Mouse (Mus musculus) hindbrain, postnatal 0 days (tissue): ENCODE data around the gene Amz1. TPM values are rescaled to one million over a fixed set of nuclear protein-coding genes. Genes with fewer than 3 reads are reported as not detected.

Experiments used
- ATAC-seq: fragments of 200-750 bp; cut with Nextera tagmentation; 2 replicates; pipeline ENCODE4 v1.8.0; 2017; ENCODE audit warnings: mild to moderate bottlenecking, moderate TSS enrichment, moderate library complexity
- DNase-seq: peaks from one replicate; pipeline ENCODE4 v3.0.0-alpha.2; 2015; ENCODE audit warnings: low spot score
- H3K27ac ChIP-seq: fragments of 300-500 bp; sonication (generic); 2 replicates; pipeline ENCODE4 v1.5.1; 2014; ENCODE audit warnings: mild to moderate bottlenecking
- H3K27me3 ChIP-seq: fragments of 300-500 bp; sonication (generic); 2 replicates; pipeline ENCODE4 v1.6.1; 2014; ENCODE audit warnings: low read length, mixed read lengths; ENCODE audit not compliant: insufficient read depth
- H3K36me3 ChIP-seq: fragments of 300-500 bp; sonication (generic); 2 replicates; pipeline ENCODE4 v1.6.1; 2014; ENCODE audit warnings: low read length, mixed read lengths; ENCODE audit not compliant: insufficient read depth
- H3K4me1 ChIP-seq: fragments of 300-500 bp; sonication (generic); 2 replicates; pipeline ENCODE4 v1.6.1; 2014; ENCODE audit warnings: antibody characterized with exemption, low read length, mixed read lengths; ENCODE audit not compliant: insufficient read depth
- H3K4me2 ChIP-seq: fragments of 300-500 bp; sonication (generic); 2 replicates; pipeline ENCODE4 v1.6.1; 2014; ENCODE audit warnings: low read depth, mild to moderate bottlenecking, low read length, moderate library complexity, mixed read lengths
- H3K4me3 ChIP-seq: fragments of 300-500 bp; sonication (generic); 2 replicates; pipeline ENCODE4 v1.5.1; 2014; ENCODE audit warnings: low read length
- H3K9ac ChIP-seq: fragments of 300-500 bp; sonication (generic); replicated peaks from 2 replicates; pipeline ENCODE4 v1.6.1; 2014; ENCODE audit warnings: mild to moderate bottlenecking, low read length, moderate library complexity, mixed read lengths
- H3K9me3 ChIP-seq: fragments of 300-500 bp; sonication (generic); 2 replicates; pipeline ENCODE4 v1.6.1; 2016; ENCODE audit warnings: low read length, mixed read lengths
- CTCF ChIP-seq: IDR thresholded peaks from 2 replicates; pipeline ENCODE4 v1.5.1; 2016; ENCODE audit warnings: antibody characterized with exemption, control low read depth, low read depth
- WGBS: fragments of 180-500 bp; shearing (Covaris S2); extraction: QIAGEN DNeasy Blood & Tissue Kit; methylation state at CpG from one replicate; pipeline ENCODE4 v1.1.7; 2014; 5-methylcytosine and 5-hydroxymethylcytosine counted together
- polyA plus RNA-seq: library from polyadenylated mRNA; unstranded; fragments of >200 nt; fragmentation: Nextera tagmentation; extraction: Ambion mirVana; gene quantifications from 2 replicates; pipeline ENCODE4 v1.2.1, GENCODE M21; 2015
- total RNA-seq: library from RNA; depleted of rRNA; stranded (reverse); fragments of >200 nt; gene quantifications from 2 replicates; pipeline ENCODE4 v1.2.3, GENCODE M21; 2014

Amz1 gene
- total and polyA plus RNA-seq, 2 experiments from 2014 or later: 9.4 to 12.6 TPM

DNA sequence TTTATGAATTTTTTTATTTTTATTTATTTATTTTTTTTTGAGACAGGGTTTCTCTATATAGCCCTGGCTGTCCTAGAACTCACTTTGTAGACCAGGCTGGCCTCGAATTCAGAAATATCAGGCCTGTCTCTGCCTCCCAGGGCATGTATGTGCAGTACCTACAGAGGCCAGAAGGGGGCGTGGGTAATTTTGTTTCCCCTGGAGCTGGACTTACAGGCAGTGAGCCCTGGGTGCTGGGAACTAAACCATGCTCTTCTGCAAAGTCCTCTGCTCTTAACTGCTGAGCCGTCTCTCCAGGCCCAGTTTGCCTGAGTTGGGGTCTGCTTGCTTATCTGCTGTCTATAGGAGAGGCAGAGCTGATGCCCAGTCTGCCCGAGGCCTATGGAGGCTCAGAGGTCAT, 8.3 kb downstream of the Amz1 start:
- Histone ChIP-seq H3K27me3 (peaks cover 8% of the 10 kb centered on the region; the same call in 1 of the 2 replicates), H3K4me3 (no peak overlapping the region), H3K27ac (no peak overlapping the region), H3K36me3 (no peaks in the 10 kb centered on the region), H3K4me2 (no peak overlapping the region), H3K9ac (no peak overlapping the region), H3K4me1 (0 out of 2 replicates have a peak, but pooled peaks cover 2% of the 10 kb centered on the region), H3K9me3 (no peaks in the 10 kb centered on the region)
- TF ChIP-seq CTCF: peak; percentile 48
- WGBS: 73% methylated on average over 4 of the region's 4 CpGs
- DNase-seq (no peak), ATAC-seq (no peak)

DNA sequence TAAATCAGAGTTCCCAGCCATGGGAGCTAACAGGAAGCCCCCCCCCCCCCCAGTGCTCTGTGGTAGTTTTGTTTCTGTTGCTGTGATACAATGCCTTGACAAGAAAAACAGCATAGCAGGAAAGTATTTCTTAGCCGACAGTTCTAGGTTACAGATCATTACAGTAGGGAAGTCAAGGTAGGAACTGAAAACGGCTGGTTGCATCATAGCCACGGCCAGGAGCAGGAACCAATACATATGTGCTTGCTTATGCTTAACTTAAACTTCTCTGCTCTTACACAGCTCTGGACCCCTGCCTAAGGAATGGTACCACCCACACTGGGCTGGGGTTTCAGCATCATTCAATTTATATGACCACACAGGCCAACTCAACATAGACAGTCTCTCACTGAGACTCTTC, 9.4 kb downstream of the Amz1 start:
- no peak overlapping the region for H3K4me2 ChIP-seq
- H3K4me1 ChIP-seq: 0 out of 2 replicates have a peak, but pooled peaks cover 2% of the 10 kb centered on the region
- no peaks in the 10 kb centered on the region for H3K36me3 ChIP-seq
- no peak overlapping the region for H3K9ac ChIP-seq
- H3K4me3 ChIP-seq: no peak overlapping the region
- WGBS: 70% methylated on average over 3 of the region's 3 CpGs
- DNase-seq (no peak), ATAC-seq (no peak)
- H3K27ac ChIP-seq: no peak overlapping the region
- peaks cover 8% of the 10 kb centered on the region; the same call in 1 of the 2 replicates for H3K27me3 ChIP-seq
- no peak for TF ChIP-seq CTCF
- no peaks in the 10 kb centered on the region for H3K9me3 ChIP-seq

DNA sequence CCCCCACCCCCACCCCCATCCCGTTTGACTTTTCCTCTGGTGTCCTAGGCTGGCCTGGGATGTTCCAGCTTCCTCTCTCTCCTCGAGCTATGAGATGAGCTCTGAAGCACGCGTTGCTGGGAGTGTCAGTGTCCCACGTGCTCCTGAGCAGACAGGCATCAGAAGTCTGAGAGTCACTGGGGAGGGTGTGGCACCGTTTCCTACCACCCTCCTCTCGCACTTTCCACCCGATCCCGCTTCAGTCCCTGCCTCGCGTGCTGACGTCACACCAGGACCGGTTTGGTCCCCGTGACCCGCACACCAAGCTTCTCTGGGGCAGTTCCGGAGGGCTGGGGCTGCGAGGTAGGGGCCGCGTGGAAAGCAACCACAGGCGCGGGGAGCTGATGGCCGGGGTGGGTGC, 11.4 kb downstream of the Amz1 start:
- no peak for TF ChIP-seq CTCF
- ATAC-seq (peak; percentile 62; the same call in 1 of the 2 replicates), DNase-seq (no peak)
- Histone ChIP-seq H3K9ac (peak overlapping the region; percentile 24; the same call in 1 of the 2 replicates), H3K4me1 (0 out of 2 replicates have a peak, but pooled peaks cover 2% of the 10 kb centered on the region), H3K4me3 (peak overlapping the region; percentile 33), H3K27me3 (peaks cover 8% of the 10 kb centered on the region; the same call in 1 of the 2 replicates), H3K27ac (no peak overlapping the region), H3K9me3 (no peaks in the 10 kb centered on the region), H3K4me2 (peak overlapping the region; percentile 60), H3K36me3 (no peaks in the 10 kb centered on the region)
- under 1% methylated on average over 22 of the region's 22 CpGs for WGBS

GRCm38 (mm10) chr5:140736166-140736565, 12.2 kb downstream of the Amz1 start:
- Histone ChIP-seq H3K27me3 (peaks cover 8% of the 10 kb centered on the region; the same call in 1 of the 2 replicates), H3K9ac (no peak overlapping the region), H3K4me2 (peak overlapping the region; percentile 60; the same call in 1 of the 2 replicates), H3K4me1 (0 out of 2 replicates have a peak, but pooled peaks cover 2% of the 10 kb centered on the region), H3K4me3 (peak overlapping the region; percentile 33; the same call in 1 of the 2 replicates), H3K27ac (no peak overlapping the region), H3K36me3 (no peaks in the 10 kb centered on the region), H3K9me3 (no peaks in the 10 kb centered on the region)
- no peak for TF ChIP-seq CTCF
- ATAC-seq (no peak), DNase-seq (no peak)
- whole genome bisulfite sequencing: 24% methylated on average over 13 of the region's 13 CpGs

DNA sequence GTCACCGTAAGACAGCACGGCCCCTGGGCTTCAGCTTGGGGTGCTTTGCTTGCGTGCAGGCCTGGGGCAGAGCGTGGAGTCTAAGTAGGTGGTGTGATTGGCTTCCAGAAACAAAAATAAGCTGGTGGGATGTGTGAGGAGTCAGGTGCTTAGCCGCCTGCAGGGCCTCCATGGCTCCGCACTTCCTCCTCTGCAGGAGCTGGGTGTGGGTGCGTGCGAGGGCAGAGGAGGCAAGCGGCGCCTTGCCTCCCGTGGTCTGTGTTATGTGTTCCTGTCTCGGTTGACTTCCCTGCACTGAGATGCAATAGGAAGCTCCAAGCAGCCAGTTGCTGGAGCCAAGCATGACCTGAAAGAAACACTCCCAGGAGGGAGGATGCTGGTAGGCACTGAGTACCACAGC, 15.9 kb downstream of the Amz1 start:
- H3K4me1 ChIP-seq: peaks cover 2% of the 10 kb centered on the region
- H3K4me2 ChIP-seq: no peak overlapping the region
- H3K9ac ChIP-seq: no peak overlapping the region
- no peak for TF ChIP-seq CTCF
- H3K9me3 ChIP-seq: no peaks in the 10 kb centered on the region
- WGBS: 74% methylated on average over 12 of the region's 12 CpGs
- H3K4me3 ChIP-seq: no peak overlapping the region
- H3K36me3 ChIP-seq: no peaks in the 10 kb centered on the region
- ATAC-seq (no peak), DNase-seq (no peak)
- no peak overlapping the region for H3K27ac ChIP-seq
- H3K27me3 ChIP-seq: peaks cover 8% of the 10 kb centered on the region; the same call in 1 of the 2 replicates

- Histone ChIP-seq H3K36me3 (no peaks in the 10 kb centered on the region), H3K9ac (no peak overlapping the region), H3K4me3 (no peak overlapping the region), H3K9me3 (no peaks in the 10 kb centered on the region), H3K27ac (no peak overlapping the region), H3K27me3 (no peaks in the 10 kb centered on the region), H3K4me2 (no peak overlapping the region), H3K4me1 (no peaks in the 10 kb centered on the region; the same call in none of the 2 replicates)
- 68% methylated on average over 11 of the region's 11 CpGs for WGBS
- no peak for ATAC-seq
- TF ChIP-seq CTCF: no peak
- DNase-seq: no peak
Observed at GRCm38 (mm10) chr5:140741040-140741439, 17.1 kb downstream of the Amz1 start.

- ATAC-seq: 0 out of 2 replicates have a peak, but pooled peaks have one; percentile 48
- no peaks in the 10 kb centered on the region for H3K36me3 ChIP-seq
Observed at GRCm38 (mm10) chr5:140741877-140742276, 17.9 kb downstream of the Amz1 start.

More at GRCm38 (mm10) chr5:140741877-140742276, 17.9 kb downstream of the Amz1 start:
- H3K4me3 ChIP-seq: no peak overlapping the region
- H3K4me2 ChIP-seq: no peak overlapping the region
- H3K27me3 ChIP-seq: no peaks in the 10 kb centered on the region
- no peaks in the 10 kb centered on the region for H3K9me3 ChIP-seq
- TF ChIP-seq CTCF: peak; percentile 46
- H3K9ac ChIP-seq: no peak overlapping the region
- peak; percentile 50 for DNase-seq
- no peaks in the 10 kb centered on the region; the same call in none of the 2 replicates for H3K4me1 ChIP-seq
- no peak overlapping the region for H3K27ac ChIP-seq
